Mouse (Mus musculus) ES-E14 (cell line): ENCODE results near the gene Hsd17b12.

Experiments
- CHD2 ChIP-seq: IDR thresholded peaks from 2 replicates; pipeline ENCODE4 v1.6.1; 2014; ENCODE audit warnings: mild to moderate bottlenecking, low read depth, low read length, inconsistent platforms
- HCFC1 ChIP-seq: IDR thresholded peaks from 2 replicates; pipeline ENCODE4 v1.6.1; 2012; ENCODE audit warnings: low read length, inconsistent platforms, borderline replicate concordance; ENCODE audit not compliant: insufficient read depth
- MAFK ChIP-seq: IDR thresholded peaks from 2 replicates; pipeline ENCODE4 v1.6.1; 2014; ENCODE audit warnings: mild to moderate bottlenecking, low read depth, low read length, inconsistent platforms; ENCODE audit not compliant: insufficient read depth
- ZNF384 ChIP-seq: IDR thresholded peaks from 2 replicates; pipeline ENCODE4 v1.6.1; 2012; ENCODE audit warnings: low read depth, low read length, inconsistent platforms

GRCm38 (mm10) chr2:94043662-94044061 lies 114.1 kb downstream of the Hsd17b12 start:
- no peak for TF ChIP-seq MAFK
- no peak for TF ChIP-seq CHD2
- no peak for TF ChIP-seq HCFC1
- no peak for TF ChIP-seq ZNF384
